Mouse (Mus musculus) urinary bladder, postnatal 10 days (tissue): ENCODE data around the gene Atrip.

Source experiments
- DNase-seq: peaks from one replicate; pipeline ENCODE4 v3.0.0; 2022; ENCODE audit warnings: low spot score

Gene Atrip

GRCm38 (mm10) chr9:109073661-109074573 lies at the start of gene Atrip:
Gene Atrip (minus strand): TSS chr9:109074124.
- peak; percentile 66 for DNase-seq

- no peak for DNase-seq
Observed at GRCm38 (mm10) chr9:109123266-109123665, 49.3 kb upstream of the Atrip start.

- no peak for DNase-seq
Observed at GRCm38 (mm10) chr9:109122553-109123085, 48.7 kb upstream of the Atrip start.

DNA sequence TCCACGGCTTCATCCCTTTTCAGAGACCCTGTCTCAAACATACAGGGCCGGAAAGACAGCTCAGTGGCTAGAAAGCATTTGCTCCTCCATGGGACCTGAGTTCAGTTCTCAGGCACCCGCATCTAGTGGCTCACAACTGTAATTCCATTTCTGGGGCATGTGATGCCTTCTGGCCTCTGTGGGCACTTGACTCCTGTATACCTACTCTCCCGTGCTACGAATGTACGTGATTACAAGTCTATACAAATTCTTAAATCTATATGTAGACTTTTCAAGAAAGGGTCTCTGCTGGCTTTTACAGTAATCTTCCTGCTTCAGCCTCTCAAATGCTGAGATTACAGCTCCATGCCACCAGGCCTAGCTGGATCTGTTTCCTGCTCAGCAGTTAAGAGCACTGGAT lies 47.0 kb upstream of the Atrip start:
- DNase-seq = no peak

DNA sequence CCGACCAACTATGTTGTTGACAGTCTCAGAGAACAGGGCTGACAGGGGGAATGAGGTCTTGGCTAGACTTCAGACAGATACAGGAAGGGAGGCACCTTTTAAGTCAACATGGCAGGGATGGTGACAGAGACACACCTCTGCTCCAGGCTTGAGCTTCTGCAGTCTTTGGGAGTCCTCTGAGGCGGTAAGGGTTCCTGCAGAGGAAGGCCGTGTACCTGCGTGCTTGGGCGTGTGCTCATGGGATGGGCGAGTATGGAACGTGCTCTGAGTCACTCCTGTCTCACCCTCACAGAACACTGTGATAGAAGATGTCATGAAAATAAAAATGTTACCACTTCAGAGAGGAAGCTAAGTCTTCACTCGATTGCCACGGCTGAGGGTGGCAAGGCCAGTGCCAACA lies 45.6 kb upstream of the Atrip start:
- DNase-seq = no peak

DNA sequence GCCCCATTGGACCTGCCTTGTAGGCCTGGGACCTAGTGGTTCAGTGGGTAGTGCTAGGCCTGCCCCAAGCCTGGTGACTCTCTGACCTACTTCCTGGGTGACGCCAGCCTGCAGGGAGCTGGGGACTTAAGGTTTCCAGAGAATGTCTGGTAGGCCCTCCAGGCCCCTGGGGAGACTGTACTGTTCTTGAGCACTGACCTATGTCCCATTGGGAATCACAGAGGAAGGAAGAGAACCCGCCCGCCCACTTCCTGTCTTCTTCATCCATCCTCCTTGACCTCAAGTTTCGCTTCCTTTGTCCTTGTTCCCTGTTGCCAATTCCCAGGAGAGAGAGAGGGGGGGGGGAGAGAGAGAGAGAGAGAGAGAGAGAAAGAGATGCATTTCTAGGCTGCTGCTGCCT lies 44.2 kb upstream of the Atrip start:
- DNase-seq = no peak

GRCm38 (mm10) chr9:109116205-109116604 lies 42.3 kb upstream of the Atrip start:
- DNase-seq = no peak

DNA sequence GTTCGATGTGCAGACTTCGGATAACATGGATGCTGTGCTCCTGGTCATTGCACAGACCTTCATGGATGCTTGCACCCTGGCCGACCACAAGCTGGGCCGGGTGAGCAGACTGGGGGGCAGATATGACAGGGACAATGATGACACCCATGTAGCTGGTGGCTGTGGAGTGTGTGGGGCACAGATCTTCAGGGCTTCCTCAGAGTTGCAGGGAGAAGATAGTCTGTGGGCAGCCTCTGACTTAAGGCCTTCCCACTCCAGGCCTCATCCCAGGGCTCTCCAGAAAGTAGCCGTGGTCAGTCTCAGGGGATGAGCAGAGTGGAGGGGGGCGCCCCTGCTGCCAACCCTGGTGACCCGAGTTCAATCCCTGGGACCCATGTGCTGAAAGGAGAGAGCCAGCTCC lies 40.9 kb upstream of the Atrip start:
- no peak for DNase-seq

GRCm38 (mm10) chr9:109114276-109114675 lies 40.4 kb upstream of the Atrip start:
- DNase-seq = no peak

DNA sequence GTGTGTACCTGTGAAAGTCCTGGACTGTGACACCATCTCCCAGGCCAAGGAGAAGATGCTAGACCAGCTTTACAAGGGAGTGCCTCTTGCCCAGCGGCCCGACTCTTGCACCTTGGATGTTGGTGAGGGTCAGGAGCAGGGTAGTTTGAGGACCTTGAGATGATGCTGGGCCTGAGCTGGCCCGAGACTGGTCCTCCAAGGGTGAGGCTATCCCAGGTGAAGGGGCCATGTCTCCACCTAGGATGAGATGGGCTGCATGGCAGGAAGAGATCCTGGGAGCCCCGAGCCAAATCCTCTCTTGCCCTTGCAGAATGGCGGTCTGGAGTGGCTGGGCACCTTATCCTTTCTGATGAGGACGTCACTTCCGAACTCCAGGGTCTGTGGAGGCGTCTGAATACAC lies 39.4 kb upstream of the Atrip start:
- no peak for DNase-seq

- DNase-seq = peak; percentile 6
Observed at GRCm38 (mm10) chr9:109111591-109111990, 37.7 kb upstream of the Atrip start.

- no peak for DNase-seq
Observed at GRCm38 (mm10) chr9:109111101-109111500, 37.2 kb upstream of the Atrip start.

DNA sequence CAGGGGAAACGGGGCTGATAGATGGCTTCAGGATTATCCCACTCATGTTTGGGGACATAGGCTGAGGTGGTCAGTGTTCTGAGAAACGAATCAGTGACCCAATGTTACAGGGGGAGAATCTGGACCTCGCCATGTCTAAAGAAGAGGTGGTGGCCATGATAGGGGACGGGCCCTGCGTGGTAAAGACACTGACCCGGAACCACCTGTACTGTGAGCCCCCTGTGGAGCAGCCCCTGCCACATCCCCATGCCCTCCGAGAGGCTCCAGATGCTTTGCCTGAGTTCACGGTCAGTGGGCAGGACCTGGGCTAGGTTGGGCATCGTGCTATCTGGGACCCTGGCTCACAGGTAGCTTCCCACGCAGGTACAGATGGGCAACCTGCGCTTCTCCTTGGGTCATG lies 36.3 kb upstream of the Atrip start:
- DNase-seq = no peak

- DNase-seq = no peak
Observed at GRCm38 (mm10) chr9:109107341-109107740, 33.4 kb upstream of the Atrip start.

DNA sequence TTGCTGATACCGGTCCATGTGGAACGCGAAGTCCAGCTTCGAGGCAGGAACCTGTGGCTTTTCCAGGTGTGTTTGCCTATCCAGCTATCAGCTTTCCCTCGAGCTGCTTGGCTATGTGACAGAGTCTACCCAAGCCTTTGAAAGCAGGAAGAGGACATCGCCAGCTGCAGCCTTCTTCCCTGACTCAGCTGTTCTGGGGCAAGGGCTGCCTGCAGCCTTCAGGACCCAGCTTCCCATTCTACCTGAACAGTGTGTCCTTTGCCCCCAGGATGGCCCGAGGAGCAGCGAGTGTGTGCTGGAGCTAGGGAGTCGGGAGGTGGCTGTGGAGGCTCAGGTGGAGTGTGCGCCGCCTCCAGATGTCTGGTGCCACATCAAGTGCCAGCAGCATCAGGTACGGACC lies 31.7 kb upstream of the Atrip start:
- DNase-seq = no peak

- DNase-seq = no peak
Observed at GRCm38 (mm10) chr9:109105011-109105410, 31.1 kb upstream of the Atrip start.

- DNase-seq = no peak
Observed at GRCm38 (mm10) chr9:109104083-109104482, 30.2 kb upstream of the Atrip start.

GRCm38 (mm10) chr9:109103250-109103649 lies 29.3 kb upstream of the Atrip start:
- DNase-seq = no peak

GRCm38 (mm10) chr9:109102541-109102940 lies 28.6 kb upstream of the Atrip start:
- DNase-seq = no peak

GRCm38 (mm10) chr9:109101933-109102445 lies 28.1 kb upstream of the Atrip start:
- no peak for DNase-seq

- no peak for DNase-seq
Observed at GRCm38 (mm10) chr9:109100307-109100928, 26.5 kb upstream of the Atrip start.

GRCm38 (mm10) chr9:109098969-109099368 lies 25.0 kb upstream of the Atrip start:
- no peak for DNase-seq

GRCm38 (mm10) chr9:109098366-109098765 lies 24.4 kb upstream of the Atrip start:
- no peak for DNase-seq
